15 mouse cellular contexts compared by ENCODE assay signal in genomic region chr19:23388862-23389272, GRCm38 (mm10). TPM values are rescaled to one million over a fixed set of nuclear protein-coding genes. Genes with fewer than 3 reads are reported as not detected.
DNase-seq lines count a peak whose midpoint lies in the region; ATAC-seq and TF ChIP-seq lines count a peak whose summit lies in the region.
"Had no signal": no experiment of that assay in that cellular context is flagged by ENCODE, and none has a peak within 500 bp of the region (broad histone marks: within the 10 kb centered on the region; RNA-seq: fewer than 3 reads in every experiment).

No protein-coding gene starts in this region.

- H3K27me3 ChIP-seq in heart, embryonic 13.5 days (replicated peaks) = no peaks in the 10 kb centered on the region
- H3K27me3 ChIP-seq in forebrain, embryonic 14.5 days (replicated peaks; ENCODE audit: control insufficient read depth, insufficient read depth, low read length) = no peaks in the 10 kb centered on the region
- no peaks in the 10 kb centered on the region for H3K27me3 ChIP-seq in hindbrain, embryonic 14.5 days (ENCODE audit: control insufficient read depth, insufficient read depth, low read length)
- H3K27me3 ChIP-seq in midbrain, embryonic 16.5 days (ENCODE audit: control insufficient read depth, insufficient read depth, low read depth, low read length) = no peaks in the 10 kb centered on the region
- H3K27me3 ChIP-seq in intestine, postnatal 0 days (replicated peaks; ENCODE audit: control insufficient read depth, insufficient read depth, low read length) = no peaks in the 10 kb centered on the region

- intact Hi-C loops in heart, postnatal 36 days (cut with DNase I) = no loop called here
- intact Hi-C loops in left cerebral cortex, postnatal 25 days (cut with DNase I) = no loop called here

- TF ChIP-seq CTCF in intestine, postnatal 0 days (IDR thresholded peaks at IDR 0.05; ENCODE audit: low read depth) = no peak

- no peak overlapping the region for H3K4me3 ChIP-seq in heart, embryonic 13.5 days
- H3K4me3 ChIP-seq in forebrain, embryonic 14.5 days (ENCODE audit: low read depth, low read length) = no peak overlapping the region
- H3K4me3 ChIP-seq in hindbrain, embryonic 14.5 days (replicated peaks; ENCODE audit: low read length) = no peak overlapping the region
- H3K4me3 ChIP-seq in midbrain, embryonic 16.5 days (ENCODE audit: low read depth, low read length) = no peak overlapping the region
- H3K4me3 ChIP-seq in intestine, postnatal 0 days (ENCODE audit: low read depth, low read length) = no peak overlapping the region

- H3K9ac ChIP-seq in heart, embryonic 13.5 days = no peak overlapping the region
- H3K9ac ChIP-seq in forebrain, embryonic 14.5 days (ENCODE audit: low read length) = no peak overlapping the region
- H3K9ac ChIP-seq in hindbrain, embryonic 14.5 days = no peak overlapping the region
- no peak overlapping the region for H3K9ac ChIP-seq in midbrain, embryonic 16.5 days (ENCODE audit: low read depth, low read length)
- H3K9ac ChIP-seq in intestine, postnatal 0 days (ENCODE audit: low read depth, low read length) = no peak overlapping the region

- 0 out of 2 replicates have a peak overlapping the region, but pooled peaks have one; percentile 13 for H3K27ac ChIP-seq in heart, embryonic 13.5 days (replicated peaks)
- no peak overlapping the region for H3K27ac ChIP-seq in forebrain, embryonic 14.5 days (ENCODE audit: low read depth, low read length)
- peak overlapping the region; percentile 52; the same call in 1 of the 2 replicates for H3K27ac ChIP-seq in hindbrain, embryonic 14.5 days
- 0 out of 2 replicates have a peak overlapping the region, but pooled peaks have one; percentile 18 for H3K27ac ChIP-seq in midbrain, embryonic 16.5 days (ENCODE audit: low read length)
- H3K27ac ChIP-seq in intestine, postnatal 0 days (ENCODE audit: low read depth, low read length) = no peak overlapping the region

- 75% methylated on average over 4 of the region's 4 CpGs for WGBS in heart, embryonic 13.5 days
- 26% methylated on average over 4 of the region's 4 CpGs for WGBS in forebrain, embryonic 14.5 days
- 17% methylated on average over 4 of the region's 4 CpGs for WGBS in hindbrain, embryonic 14.5 days
- WGBS in midbrain, embryonic 16.5 days = 12% methylated on average over 4 of the region's 4 CpGs
- WGBS in intestine, postnatal 0 days = 60% methylated on average over 4 of the region's 4 CpGs

- no peak for ATAC-seq in heart, embryonic 13.5 days (ENCODE audit: extremely low read depth, insufficient number of reproducible peaks, low FRiP score, low TSS enrichment)
- ATAC-seq in forebrain, embryonic 14.5 days = peak; percentile 90
- ATAC-seq in hindbrain, embryonic 14.5 days (ENCODE audit: low FRiP score) = peak; percentile 81
- ATAC-seq in midbrain, embryonic 16.5 days = peak; percentile 83
- no peak for ATAC-seq in intestine, postnatal 0 days
- ATAC-seq: intestine, embryonic 16.5 days had no signal

- DNase-seq in heart, postnatal 36 days = no peak
- peak; percentile 76 for DNase-seq in forebrain, embryonic 14.5 days (ENCODE audit: low spot score)
- DNase-seq in hindbrain, embryonic 14.5 days (ENCODE audit: low spot score) = peak; percentile 61
- no peak for DNase-seq in left cerebral cortex, postnatal 25 days (ENCODE audit: low spot score in 2 of 2)
- no peak for DNase-seq in adrenal gland, adult 18-20 months (ENCODE audit: low spot score in 2 of 2)
- DNase-seq: cerebellum, adult 2 months; gastrocnemius, postnatal 25 days; kidney, postnatal 4 days; thymus, postnatal 36 days had no signal

- no peaks in the 10 kb centered on the region for H3K9me3 ChIP-seq in heart, embryonic 13.5 days
- H3K9me3 ChIP-seq in forebrain, embryonic 14.5 days (replicated peaks; ENCODE audit: control insufficient read depth, low read length) = no peaks in the 10 kb centered on the region
- H3K9me3 ChIP-seq in hindbrain, embryonic 14.5 days (ENCODE audit: control insufficient read depth, low read length) = no peaks in the 10 kb centered on the region
- H3K9me3 ChIP-seq in midbrain, embryonic 16.5 days (replicated peaks; ENCODE audit: control insufficient read depth, low read length, poor library complexity, severe bottlenecking) = no peaks in the 10 kb centered on the region
- H3K9me3 ChIP-seq in intestine, postnatal 0 days (ENCODE audit: control insufficient read depth) = no peaks in the 10 kb centered on the region
- H3K9me3 ChIP-seq: G1E had no signal

- no peaks in the 10 kb centered on the region for H3K36me3 ChIP-seq in heart, embryonic 13.5 days
- H3K36me3 ChIP-seq in forebrain, embryonic 14.5 days (ENCODE audit: control insufficient read depth, insufficient read depth, low read length) = no peaks in the 10 kb centered on the region
- no peaks in the 10 kb centered on the region for H3K36me3 ChIP-seq in hindbrain, embryonic 14.5 days (replicated peaks; ENCODE audit: control insufficient read depth, insufficient read depth)
- no peaks in the 10 kb centered on the region for H3K36me3 ChIP-seq in midbrain, embryonic 16.5 days (ENCODE audit: control insufficient read depth, insufficient read depth, low read length)
- H3K36me3 ChIP-seq in intestine, postnatal 0 days (ENCODE audit: control insufficient read depth, insufficient read depth) = no peaks in the 10 kb centered on the region
- H3K36me3 ChIP-seq: G1E had no signal

- H3K4me1 ChIP-seq in heart, embryonic 13.5 days = peaks cover 12% of the 10 kb centered on the region
- H3K4me1 ChIP-seq in forebrain, embryonic 14.5 days (ENCODE audit: control insufficient read depth, insufficient read depth, low read length) = peaks cover 4% of the 10 kb centered on the region; the same call in 1 of the 2 replicates
- H3K4me1 ChIP-seq in hindbrain, embryonic 14.5 days (replicated peaks; ENCODE audit: control insufficient read depth, insufficient read depth, low read length) = peaks cover 7% of the 10 kb centered on the region; the same call in 1 of the 2 replicates
- peaks cover 4% of the 10 kb centered on the region for H3K4me1 ChIP-seq in midbrain, embryonic 16.5 days (ENCODE audit: control insufficient read depth, insufficient read depth, low read length)
- no peaks in the 10 kb centered on the region for H3K4me1 ChIP-seq in intestine, postnatal 0 days (replicated peaks; ENCODE audit: control insufficient read depth, insufficient read depth, low read length)

- H3K4me2 ChIP-seq in heart, embryonic 13.5 days = no peak overlapping the region
- H3K4me2 ChIP-seq in forebrain, embryonic 14.5 days (ENCODE audit: low read length) = no peak overlapping the region
- H3K4me2 ChIP-seq in hindbrain, embryonic 14.5 days (replicated peaks) = no peak overlapping the region
- H3K4me2 ChIP-seq in midbrain, embryonic 16.5 days (ENCODE audit: low read length) = no peak overlapping the region
- no peak overlapping the region for H3K4me2 ChIP-seq in intestine, postnatal 0 days (replicated peaks; ENCODE audit: low read depth)

RNA-seq across cellular contexts. Expression of gene Mamdc2, which starts 59.4 kb away (rescaled TPM):
- 1.1 and 1.3 TPM in 2 replicates for polyA plus RNA-seq in heart, embryonic 13.5 days (2015; fragmentation: Nextera tagmentation; extraction: Ambion mirVana)
- 1 to 10 TPM; 2.0 to 2.6 TPM for total RNA-seq in heart, postnatal 36 days (2021)
- polyA plus RNA-seq in forebrain, embryonic 14.5 days (2014; fragmentation: Nextera tagmentation; extraction: Ambion mirVana) = 1.8 and 1.9 TPM in 2 replicates
- 1.6 and 1.8 TPM in 2 replicates for polyA plus RNA-seq in hindbrain, embryonic 14.5 days (2014; fragmentation: Nextera tagmentation; extraction: Ambion mirVana)
- polyA plus RNA-seq in midbrain, embryonic 16.5 days (2015; fragmentation: Nextera tagmentation; extraction: Ambion mirVana) = 2.4 and 4.2 TPM in 2 replicates
- 1 to 10 TPM; 1.0 to 1.2 TPM for total RNA-seq in left cerebral cortex, postnatal 25 days (2021)
- polyA plus RNA-seq in intestine, postnatal 0 days (2015; fragmentation: Nextera tagmentation; extraction: Ambion mirVana) = 2.5 and 2.6 TPM in 2 replicates
- 1 to 10 TPM; 2.2 to 2.3 TPM for total RNA-seq in adrenal gland, adult 18-20 months (2021)
- total RNA-seq: neutrophil, adult 5-6 weeks had no signal
- polyA plus RNA-seq: G1E had no signal

Comparison
In these comparisons a context has a peak if more than half of its experiments do, and no peak if none do; other contexts are left out.
1. ATAC-seq: peak in forebrain, embryonic 14.5 days (single experiment), hindbrain, embryonic 14.5 days (single experiment) and midbrain, embryonic 16.5 days (single experiment); none in heart, embryonic 13.5 days (single experiment) and intestine, postnatal 0 days (single experiment).
2. H3K27ac ChIP-seq: peak in heart, embryonic 13.5 days (single experiment), hindbrain, embryonic 14.5 days (single experiment) and midbrain, embryonic 16.5 days (single experiment); none in forebrain, embryonic 14.5 days (single experiment) and intestine, postnatal 0 days (single experiment).
3. DNase-seq: peak in forebrain, embryonic 14.5 days (single experiment) and hindbrain, embryonic 14.5 days (single experiment); none in heart, postnatal 36 days (0 of 2), left cerebral cortex, postnatal 25 days (0 of 2) and adrenal gland, adult 18-20 months (0 of 2).